Mouse (Mus musculus) hindbrain, embryonic 13.5 days (tissue): ENCODE results near the gene Nup107. TPM values are rescaled to one million over a fixed set of nuclear protein-coding genes. Genes with fewer than 3 reads are reported as not detected.

Source experiments
- ATAC-seq: fragments of 200-750 bp; cut with Nextera tagmentation; 2 replicates; pipeline ENCODE4 v1.8.0; 2017; ENCODE audit warnings: moderate TSS enrichment; ENCODE audit not compliant: low FRiP score
- H3K27ac ChIP-seq: fragments of 300-500 bp; sonication (generic); 2 replicates; pipeline ENCODE4 v1.5.1; 2015; ENCODE audit warnings: inconsistent platforms, mild to moderate bottlenecking, moderate library complexity
- H3K27me3 ChIP-seq: fragments of 300-500 bp; sonication (generic); 2 replicates; pipeline ENCODE4 v1.6.1; 2015; ENCODE audit warnings: mild to moderate bottlenecking, inconsistent platforms
- H3K36me3 ChIP-seq: fragments of 300-500 bp; sonication (generic); 2 replicates; pipeline ENCODE4 v1.6.1; 2015; ENCODE audit warnings: mild to moderate bottlenecking, inconsistent platforms
- H3K4me1 ChIP-seq: fragments of 300-500 bp; sonication (generic); replicated peaks from 2 replicates; pipeline ENCODE4 v1.6.1; 2015; ENCODE audit warnings: inconsistent platforms
- H3K4me2 ChIP-seq: fragments of 300-500 bp; sonication (generic); 2 replicates; pipeline ENCODE4 v1.6.1; 2015; ENCODE audit warnings: inconsistent platforms, mild to moderate bottlenecking, moderate library complexity
- H3K4me3 ChIP-seq: fragments of 300-500 bp; sonication (generic); 2 replicates; pipeline ENCODE4 v1.5.1; 2015; ENCODE audit warnings: mild to moderate bottlenecking, inconsistent platforms
- H3K9ac ChIP-seq: fragments of 300-500 bp; sonication (generic); 2 replicates; pipeline ENCODE4 v1.6.1; 2015; ENCODE audit warnings: mild to moderate bottlenecking, inconsistent platforms
- H3K9me3 ChIP-seq: fragments of 300-500 bp; sonication (generic); 2 replicates; pipeline ENCODE4 v1.6.1; 2016; ENCODE audit warnings: inconsistent platforms
- WGBS: fragments of 180-500 bp; shearing (Covaris S2); methylation state at CpG from one replicate; pipeline ENCODE4 v1.1.7; 2015; 5-methylcytosine and 5-hydroxymethylcytosine counted together
- polyA plus RNA-seq: library from polyadenylated mRNA; unstranded; fragments of >200 nt; fragmentation: Nextera tagmentation; extraction: Ambion mirVana; gene quantifications from 2 replicates; pipeline ENCODE4 v1.2.1, GENCODE M21; 2015

The Nup107 gene
- polyA plus RNA-seq, 1 experiment from 2014 or later, result 42.5 TPM

DNA sequence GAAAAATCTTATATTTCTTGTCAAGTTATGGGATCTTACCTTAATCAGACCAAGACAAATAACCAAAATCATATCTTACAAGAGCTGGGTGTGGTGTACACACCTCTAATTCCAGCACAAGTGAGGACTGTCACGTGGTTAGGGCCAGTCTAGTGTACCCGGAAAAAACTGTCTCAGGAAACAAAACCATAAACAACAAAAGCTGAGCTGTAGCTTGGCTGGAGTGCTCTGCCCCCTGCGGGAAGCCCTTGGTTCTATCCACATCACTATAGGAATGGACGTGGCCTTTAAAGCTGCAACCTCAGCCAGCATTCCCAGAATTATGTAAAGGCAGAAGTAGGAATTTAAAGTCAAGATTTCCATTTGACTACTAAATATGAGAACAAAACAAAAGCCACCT lies 31.6 kb upstream of the Nup107 start:
- no peak overlapping the region for H3K27ac ChIP-seq
- H3K27me3 ChIP-seq, result no peaks in the 10 kb centered on the region
- no peak overlapping the region for H3K4me2 ChIP-seq
- ATAC-seq, result no peak
- H3K36me3 ChIP-seq, result peaks cover 46% of the 10 kb centered on the region
- WGBS, result 67% methylated on average over 4 of the region's 4 CpGs
- no peaks in the 10 kb centered on the region for H3K9me3 ChIP-seq
- H3K4me1 ChIP-seq, result peaks cover 20% of the 10 kb centered on the region
- H3K4me3 ChIP-seq, result no peak overlapping the region
- no peak overlapping the region for H3K9ac ChIP-seq

GRCm38 (mm10) chr10:117823321-117823720 lies 30.8 kb upstream of the Nup107 start:
- Histone ChIP-seq H3K4me3 (no peak overlapping the region), H3K36me3 (peaks cover 55% of the 10 kb centered on the region), H3K4me2 (no peak overlapping the region), H3K27ac (no peak overlapping the region), H3K9ac (no peak overlapping the region), H3K27me3 (no peaks in the 10 kb centered on the region), H3K4me1 (peaks cover 18% of the 10 kb centered on the region), H3K9me3 (no peaks in the 10 kb centered on the region)
- 90% methylated on average over 6 of the region's 6 CpGs for WGBS
- no peak for ATAC-seq

DNA sequence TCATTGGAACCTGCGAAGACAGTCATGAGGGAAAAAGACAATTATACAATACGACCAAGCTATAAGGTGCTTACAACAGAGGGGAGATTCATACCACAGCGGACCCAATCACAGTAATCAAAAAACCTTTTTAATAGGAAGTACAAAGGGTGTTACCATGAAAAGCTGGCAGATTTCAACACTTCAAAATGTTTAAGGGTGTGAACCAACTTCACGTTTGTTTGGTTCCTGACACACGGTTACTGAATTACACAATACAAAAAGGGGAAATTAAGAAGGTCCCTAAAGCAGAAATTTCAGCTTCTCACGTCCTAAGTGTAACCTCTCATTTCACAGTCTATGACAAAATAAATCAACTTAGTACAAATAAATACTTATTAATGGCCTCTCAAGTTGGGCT lies 26.1 kb upstream of the Nup107 start:
- Histone ChIP-seq H3K9me3 (no peaks in the 10 kb centered on the region), H3K4me1 (no peaks in the 10 kb centered on the region), H3K36me3 (peaks cover 83% of the 10 kb centered on the region), H3K4me3 (no peak overlapping the region), H3K9ac (no peak overlapping the region), H3K27me3 (no peaks in the 10 kb centered on the region), H3K4me2 (no peak overlapping the region), H3K27ac (no peak overlapping the region)
- ATAC-seq, result no peak
- WGBS, result 94% methylated on average over 6 of the region's 6 CpGs

- peaks cover 82% of the 10 kb centered on the region for H3K36me3 ChIP-seq
- WGBS, result 95% methylated on average over 6 of the region's 6 CpGs
- H3K4me3 ChIP-seq, result no peak overlapping the region
- no peaks in the 10 kb centered on the region for H3K9me3 ChIP-seq
- H3K9ac ChIP-seq, result no peak overlapping the region
- no peak for ATAC-seq
- no peak overlapping the region for H3K4me2 ChIP-seq
- H3K27ac ChIP-seq, result no peak overlapping the region
- H3K27me3 ChIP-seq, result no peaks in the 10 kb centered on the region
- H3K4me1 ChIP-seq, result no peaks in the 10 kb centered on the region
Measured at GRCm38 (mm10) chr10:117816721-117817120, 24.2 kb upstream of the Nup107 start.

GRCm38 (mm10) chr10:117812501-117812900 lies 20.0 kb upstream of the Nup107 start:
- Histone ChIP-seq H3K4me2 (no peak overlapping the region), H3K4me3 (no peak overlapping the region), H3K36me3 (peaks cover 46% of the 10 kb centered on the region), H3K27me3 (no peaks in the 10 kb centered on the region), H3K27ac (no peak overlapping the region), H3K4me1 (peaks cover 9% of the 10 kb centered on the region), H3K9me3 (no peaks in the 10 kb centered on the region), H3K9ac (no peak overlapping the region)
- no peak for ATAC-seq
- 85% methylated on average over 2 of the region's 2 CpGs for WGBS

GRCm38 (mm10) chr10:117811555-117811954 lies 19.1 kb upstream of the Nup107 start:
- 95% methylated on average over 8 of the region's 8 CpGs for WGBS
- no peak overlapping the region for H3K4me3 ChIP-seq

DNA sequence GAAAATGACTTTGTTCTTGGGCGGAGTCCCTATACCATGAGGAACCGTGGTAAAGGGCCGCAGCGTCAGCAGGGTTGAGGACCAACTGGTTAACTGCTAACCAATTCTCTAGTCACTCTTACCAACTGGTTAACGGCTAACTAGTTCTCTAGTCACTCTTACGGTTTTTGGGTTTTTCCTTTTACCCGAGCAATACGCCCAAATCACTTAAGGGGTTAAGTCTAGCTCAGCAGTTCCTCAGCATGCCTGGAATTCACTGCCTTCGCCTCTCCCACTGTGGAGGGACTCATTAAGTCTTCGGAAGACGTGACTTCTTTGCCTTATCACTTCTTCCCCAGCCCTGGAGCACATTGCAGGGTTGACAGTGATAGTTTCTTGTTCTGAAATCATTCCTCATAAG lies 18.0 kb upstream of the Nup107 start:
- Histone ChIP-seq H3K9ac (no peak overlapping the region), H3K36me3 (peaks cover 27% of the 10 kb centered on the region), H3K4me1 (peaks cover 9% of the 10 kb centered on the region), H3K27me3 (no peaks in the 10 kb centered on the region), H3K4me3 (no peak overlapping the region), H3K9me3 (no peaks in the 10 kb centered on the region), H3K4me2 (no peak overlapping the region), H3K27ac (no peak overlapping the region)
- 81% methylated on average over 11 of the region's 11 CpGs for WGBS
- no peak for ATAC-seq

More at GRCm38 (mm10) chr10:117811555-117811954, 19.1 kb upstream of the Nup107 start:
- Histone ChIP-seq H3K9me3 (no peaks in the 10 kb centered on the region), H3K36me3 (peaks cover 38% of the 10 kb centered on the region), H3K4me2 (no peak overlapping the region), H3K27ac (no peak overlapping the region), H3K9ac (no peak overlapping the region), H3K27me3 (no peaks in the 10 kb centered on the region), H3K4me1 (peaks cover 9% of the 10 kb centered on the region)
- ATAC-seq, result no peak

- ATAC-seq, result no peak
- H3K36me3 ChIP-seq, result peaks cover 13% of the 10 kb centered on the region
Measured at GRCm38 (mm10) chr10:117808068-117808467, 15.6 kb upstream of the Nup107 start.

GRCm38 (mm10) chr10:117805919-117806318 lies 13.4 kb upstream of the Nup107 start:
- Histone ChIP-seq H3K4me3 (no peak overlapping the region), H3K4me1 (peaks cover 9% of the 10 kb centered on the region), H3K27ac (no peak overlapping the region), H3K36me3 (peaks cover 1% of the 10 kb centered on the region; the same call in 1 of the 2 replicates), H3K27me3 (no peaks in the 10 kb centered on the region), H3K9ac (no peak overlapping the region), H3K9me3 (no peaks in the 10 kb centered on the region), H3K4me2 (no peak overlapping the region)
- no peak for ATAC-seq
- WGBS, result 51% methylated on average over 9 of the region's 9 CpGs

More at GRCm38 (mm10) chr10:117808068-117808467, 15.6 kb upstream of the Nup107 start:
- H3K4me1 ChIP-seq, result peaks cover 9% of the 10 kb centered on the region
- 90% methylated on average over 6 of the region's 6 CpGs for WGBS
- H3K9me3 ChIP-seq, result no peaks in the 10 kb centered on the region
- no peak overlapping the region for H3K9ac ChIP-seq
- H3K27ac ChIP-seq, result no peak overlapping the region
- H3K4me3 ChIP-seq, result no peak overlapping the region
- no peak overlapping the region for H3K4me2 ChIP-seq
- H3K27me3 ChIP-seq, result no peaks in the 10 kb centered on the region

GRCm38 (mm10) chr10:117803870-117804850 lies 11.7 kb upstream of the Nup107 start:
- WGBS, result 92% methylated on average over 31 of the region's 31 CpGs
- H3K27me3 ChIP-seq, result no peaks in the 10 kb centered on the region
- no peaks in the 10 kb centered on the region for H3K9me3 ChIP-seq
- no peak overlapping the region for H3K27ac ChIP-seq
- H3K4me1 ChIP-seq, result peaks cover 4% of the 10 kb centered on the region; the same call in 1 of the 2 replicates
- no peak overlapping the region for H3K4me3 ChIP-seq
- H3K36me3 ChIP-seq, result no peaks in the 10 kb centered on the region
- H3K4me2 ChIP-seq, result no peak overlapping the region
- ATAC-seq, result no peak
- no peak overlapping the region for H3K9ac ChIP-seq

DNA sequence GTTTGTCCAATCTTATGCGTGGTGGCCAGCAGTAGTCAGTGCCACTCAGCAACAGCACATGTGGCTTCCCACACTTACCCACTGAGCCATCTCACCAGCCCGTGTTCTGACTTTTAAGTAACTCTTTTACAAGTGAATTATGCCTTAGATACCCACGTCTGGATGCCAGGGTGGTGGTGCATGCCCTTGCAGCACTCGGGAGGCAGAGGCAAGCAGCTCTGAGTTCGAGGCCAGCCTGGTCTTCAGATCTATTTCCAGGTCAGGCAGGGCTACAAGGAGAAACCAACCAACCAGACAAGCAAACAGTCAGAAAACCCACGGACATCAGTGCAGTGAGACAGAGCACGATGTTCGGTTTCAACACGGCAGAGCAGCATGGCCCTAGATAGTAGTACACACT lies 9.4 kb upstream of the Nup107 start:
- 96% methylated on average over 9 of the region's 9 CpGs for WGBS
- Histone ChIP-seq H3K9me3 (no peaks in the 10 kb centered on the region), H3K36me3 (no peaks in the 10 kb centered on the region), H3K4me3 (no peak overlapping the region), H3K4me1 (no peaks in the 10 kb centered on the region), H3K27me3 (no peaks in the 10 kb centered on the region), H3K9ac (no peak overlapping the region), H3K4me2 (no peak overlapping the region), H3K27ac (no peak overlapping the region)
- ATAC-seq, result no peak

DNA sequence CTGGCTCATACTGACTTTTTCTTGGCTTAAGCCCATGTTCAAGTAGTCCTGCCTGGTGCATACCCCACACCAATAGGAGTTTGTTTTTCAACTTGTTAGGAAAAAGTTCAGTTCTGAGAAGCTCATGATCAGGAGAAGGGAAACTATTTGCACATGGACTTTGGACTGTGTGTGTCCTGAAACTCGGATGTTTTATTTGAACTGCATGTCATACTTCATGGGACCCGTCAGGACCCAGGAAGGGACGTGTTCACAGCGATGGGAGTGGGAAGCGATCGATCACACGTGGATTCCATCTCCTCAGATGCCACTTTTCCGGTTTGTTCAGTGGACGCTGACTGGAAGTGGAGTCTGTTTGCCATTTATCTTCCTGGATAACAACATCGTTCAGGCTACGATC lies 7.3 kb upstream of the Nup107 start:
- no peak for ATAC-seq
- H3K27me3 ChIP-seq, result no peaks in the 10 kb centered on the region
- H3K9ac ChIP-seq, result no peak overlapping the region
- H3K4me1 ChIP-seq, result no peaks in the 10 kb centered on the region
- no peak overlapping the region for H3K27ac ChIP-seq
- no peak overlapping the region for H3K4me2 ChIP-seq
- 92% methylated on average over 11 of the region's 11 CpGs for whole genome bisulfite sequencing
- H3K4me3 ChIP-seq, result no peak overlapping the region
- no peaks in the 10 kb centered on the region for H3K36me3 ChIP-seq
- H3K9me3 ChIP-seq, result no peaks in the 10 kb centered on the region
